Mouse (Mus musculus) kidney, postnatal 4 days (tissue): ENCODE measurements at regions not wholly inside any gene's neighbourhood (a gene's known extent, or its start where the extent isn't known, plus 50 kb on each side); places are given as distances from the start of the nearest gene placed in this dataset.

Source experiments
- DNase-seq, 2 experiments: peaks; one replicate each; pipeline ENCODE4 v3.0.0; 2021; ENCODE audit warnings: mixed read lengths in 2 of 2

DNA sequence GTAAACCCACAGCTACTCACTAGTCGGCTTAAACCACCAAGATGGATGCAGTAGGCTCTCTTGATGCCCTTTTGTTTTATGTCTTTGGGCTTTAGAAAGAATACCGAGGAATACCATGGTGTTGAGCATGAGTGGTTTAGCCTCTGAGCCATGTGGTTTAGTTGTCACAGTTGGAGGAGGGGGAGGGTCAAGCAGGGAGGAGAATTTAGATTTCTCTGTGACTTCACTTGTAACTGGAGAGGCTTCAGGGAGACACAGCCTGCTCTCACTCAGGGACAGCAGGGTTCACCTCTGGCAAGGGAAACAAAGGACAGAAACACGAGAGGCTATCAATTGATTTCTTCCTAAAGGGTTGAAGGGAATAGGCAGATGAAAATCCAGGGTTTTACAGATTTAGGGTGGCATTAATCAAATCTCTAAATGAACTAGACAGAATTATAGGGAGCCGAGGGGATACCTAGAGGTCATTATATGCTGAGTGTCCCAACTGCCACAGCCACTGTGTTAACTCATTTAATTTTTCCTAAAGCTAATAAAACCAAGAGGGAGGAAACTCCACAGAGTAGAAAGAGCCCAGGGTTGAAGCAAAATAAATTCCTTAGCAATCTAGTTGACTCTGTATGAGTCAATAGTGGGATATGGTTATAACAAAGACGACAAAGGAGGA is 2113.7 kb upstream of the 5930422O12Rik start:
- DNase-seq: peak in 1 of 2 experiments; percentile 2

DNA sequence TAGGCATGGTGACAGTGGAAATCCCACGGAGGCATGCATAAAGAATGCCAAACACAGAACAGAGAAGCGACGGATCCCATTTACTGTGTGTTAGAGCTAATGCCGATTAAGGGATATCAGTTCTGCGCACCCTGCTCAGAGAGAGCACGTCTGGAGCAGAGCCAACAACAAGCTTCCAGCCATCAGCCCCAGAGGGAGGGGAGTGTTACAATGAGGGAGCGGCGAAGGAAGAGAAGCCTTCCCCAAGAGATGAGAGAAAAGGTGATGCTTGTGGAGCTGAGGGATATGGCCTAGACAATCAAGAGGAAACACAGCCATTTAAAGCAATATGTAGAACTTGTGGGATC is 2113.2 kb upstream of the 5930422O12Rik start:
- peak; percentile 16 to 18 for DNase-seq

- no peak for DNase-seq
Measured at GRCm38 (mm10) chr8:31333545-31334297, 2094.8 kb upstream of the 5930422O12Rik start.

DNA sequence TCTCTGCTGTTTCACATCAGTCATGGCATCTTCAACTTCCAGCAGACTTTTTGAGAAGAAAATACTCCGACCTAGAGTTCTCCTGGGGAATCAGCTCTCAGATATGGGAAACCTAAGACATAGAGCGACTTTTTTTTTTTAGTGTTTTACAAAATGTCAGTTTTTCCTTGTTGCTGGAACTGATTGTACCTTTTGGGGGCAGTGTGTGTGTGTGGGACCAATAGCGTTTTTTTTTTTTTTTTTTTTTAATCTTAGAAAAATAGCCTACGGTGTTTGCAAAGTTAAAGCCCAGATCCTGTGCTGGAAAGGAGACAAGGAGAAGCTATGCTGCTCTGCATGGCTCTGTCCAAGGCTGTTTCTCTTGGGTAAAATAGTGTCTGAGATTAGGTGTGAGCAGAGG is 2080.0 kb upstream of the 5930422O12Rik start:
- DNase-seq: no peak

GRCm38 (mm10) chr8:31369636-31370035 is 2058.9 kb upstream of the 5930422O12Rik start:
- DNase-seq: no peak

DNA sequence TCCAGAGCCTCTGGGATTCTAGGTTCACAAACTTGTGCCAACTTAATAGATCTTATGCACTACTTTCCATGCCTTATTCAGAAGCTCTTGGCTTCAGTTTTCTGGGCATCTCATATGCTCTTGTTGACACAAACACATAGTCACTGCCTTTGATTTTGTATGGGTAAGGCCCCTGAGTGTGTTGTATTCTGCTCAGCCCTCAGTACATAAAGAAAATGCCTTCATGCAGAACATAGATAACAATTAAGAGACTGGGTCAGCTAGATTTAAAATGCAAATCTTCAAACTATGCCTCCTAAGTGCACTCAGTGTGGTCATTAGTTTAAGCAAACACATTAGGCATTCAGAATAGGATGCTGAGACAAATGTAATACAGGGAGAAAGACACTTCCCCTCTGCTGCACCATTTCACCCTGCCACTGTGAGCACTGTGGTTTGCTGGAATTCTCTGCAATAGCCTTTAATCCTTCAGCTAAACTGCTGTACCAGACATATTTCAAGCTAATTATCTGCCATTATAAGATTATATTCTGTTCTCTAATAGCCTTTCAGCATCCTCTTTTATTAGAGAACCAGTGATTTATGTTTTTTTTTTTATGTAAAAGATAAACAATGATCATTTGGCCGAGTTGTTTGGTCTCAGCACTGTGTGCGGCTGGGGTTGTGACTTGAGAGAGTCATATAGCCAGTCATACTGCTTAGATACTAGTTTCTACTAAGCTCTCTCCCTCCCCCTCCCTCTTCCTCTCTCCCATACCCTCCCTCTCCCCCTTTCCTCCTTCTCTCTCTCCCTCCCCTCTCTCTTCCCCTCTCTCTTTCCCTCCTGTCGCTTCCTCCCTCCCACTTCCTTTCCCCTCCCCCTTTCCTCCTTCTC is 2058.1 kb upstream of the 5930422O12Rik start:
- DNase-seq: no peak

DNA sequence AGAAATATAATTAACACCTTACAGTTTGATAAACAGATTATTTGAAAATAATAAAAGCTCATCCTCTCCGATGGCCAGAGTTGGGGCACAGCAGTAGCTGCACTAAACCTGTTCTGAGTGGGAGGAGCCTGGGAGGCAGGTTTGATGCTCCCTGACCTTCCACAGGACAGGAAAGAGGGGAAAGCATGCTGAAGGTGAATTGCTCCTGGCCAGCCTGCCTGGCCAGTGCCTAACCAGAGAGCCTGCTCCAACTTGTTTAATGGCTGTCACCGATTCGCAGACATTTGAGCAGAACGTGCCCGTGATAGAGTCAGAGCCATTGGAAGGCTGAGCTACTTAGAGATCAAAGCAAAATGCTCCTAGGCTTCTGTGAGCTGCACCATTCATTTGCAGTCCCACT is 2056.9 kb upstream of the 5930422O12Rik start:
- DNase-seq: no peak

DNA sequence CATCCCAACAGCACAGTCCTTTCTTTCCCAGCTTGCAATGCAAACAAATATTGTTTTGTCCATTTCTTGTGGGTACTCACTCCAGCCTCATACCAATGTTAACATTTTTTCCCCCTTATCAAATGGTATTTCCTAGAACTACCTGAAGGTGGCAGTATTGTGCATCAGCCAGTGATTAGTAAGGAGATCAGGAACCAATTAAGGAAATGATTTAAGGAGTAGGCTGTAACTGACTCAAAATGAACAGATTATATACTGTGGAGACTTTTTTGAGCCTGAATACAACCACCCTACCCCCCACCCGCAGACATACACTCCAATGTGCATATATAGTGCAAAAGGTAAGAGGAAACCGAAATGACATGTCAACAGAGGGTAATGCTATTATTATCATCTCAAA is 2056.1 kb upstream of the 5930422O12Rik start:
- DNase-seq: no peak

- DNase-seq: no peak
Measured at GRCm38 (mm10) chr8:31373140-31373787, 2055.2 kb upstream of the 5930422O12Rik start.

- DNase-seq: no peak
Measured at GRCm38 (mm10) chr8:31377698-31378334, 2050.7 kb upstream of the 5930422O12Rik start.

GRCm38 (mm10) chr8:31404811-31405210 is 2023.7 kb upstream of the 5930422O12Rik start:
- no peak for DNase-seq

DNA sequence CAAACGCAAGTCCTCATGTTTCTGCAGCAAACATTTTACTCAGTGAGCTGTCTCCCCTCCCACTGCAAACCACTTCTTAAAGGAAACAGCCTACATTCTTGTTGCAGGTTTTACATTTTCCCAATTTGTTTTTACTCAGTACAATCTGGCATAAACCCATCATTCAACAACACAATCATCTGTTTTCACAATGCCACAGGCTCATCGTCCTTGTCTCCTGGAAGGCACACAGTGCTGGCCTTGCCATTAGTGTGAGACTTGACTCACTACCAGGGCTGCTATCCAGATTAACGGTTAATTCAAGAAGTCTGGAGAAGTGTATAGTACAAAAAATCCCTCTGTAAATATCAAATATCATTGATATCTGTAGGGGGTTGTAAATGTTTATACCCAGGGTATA is 2006.3 kb upstream of the 5930422O12Rik start:
- DNase-seq: no peak

- DNase-seq: no peak
Measured at GRCm38 (mm10) chr8:31427706-31428105, 2000.8 kb upstream of the 5930422O12Rik start.

DNA sequence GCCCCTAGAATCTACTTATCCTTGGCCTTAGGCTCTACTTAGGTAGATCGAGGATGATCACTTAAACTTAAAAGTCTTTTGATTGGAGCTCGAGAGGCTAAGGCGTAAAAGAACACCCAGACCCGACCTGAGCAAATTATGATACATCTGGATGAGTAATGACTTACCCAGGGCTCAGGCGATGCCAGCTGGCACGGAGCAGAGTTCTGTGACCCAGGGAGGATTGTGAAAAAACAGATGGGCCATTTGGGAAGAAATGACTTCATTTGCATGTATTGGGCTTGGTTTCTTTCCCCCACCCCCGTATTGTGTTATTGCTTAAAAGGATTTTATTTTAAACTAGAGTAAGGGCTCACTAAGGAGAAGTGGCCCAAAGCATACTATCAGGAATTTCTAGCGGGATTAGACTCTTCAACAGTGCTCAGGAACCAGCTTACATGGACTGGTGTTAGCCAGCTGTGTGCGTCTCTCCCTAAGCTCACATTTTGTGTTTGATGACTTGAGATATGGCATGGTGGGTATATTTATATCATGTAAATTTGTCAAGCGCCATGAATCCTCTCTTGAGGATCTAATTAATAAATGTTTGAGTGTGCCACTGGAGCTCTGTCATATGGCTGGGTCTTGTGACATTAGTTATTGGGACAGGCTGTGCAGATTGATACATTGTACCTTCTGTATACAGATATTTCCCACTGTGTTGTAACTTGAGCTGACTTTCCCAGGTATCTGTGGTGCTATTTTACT is 1991.9 kb upstream of the 5930422O12Rik start:
- DNase-seq: no peak

- DNase-seq: no peak
Measured at GRCm38 (mm10) chr8:31444834-31445233, 1983.7 kb upstream of the 5930422O12Rik start.

DNA sequence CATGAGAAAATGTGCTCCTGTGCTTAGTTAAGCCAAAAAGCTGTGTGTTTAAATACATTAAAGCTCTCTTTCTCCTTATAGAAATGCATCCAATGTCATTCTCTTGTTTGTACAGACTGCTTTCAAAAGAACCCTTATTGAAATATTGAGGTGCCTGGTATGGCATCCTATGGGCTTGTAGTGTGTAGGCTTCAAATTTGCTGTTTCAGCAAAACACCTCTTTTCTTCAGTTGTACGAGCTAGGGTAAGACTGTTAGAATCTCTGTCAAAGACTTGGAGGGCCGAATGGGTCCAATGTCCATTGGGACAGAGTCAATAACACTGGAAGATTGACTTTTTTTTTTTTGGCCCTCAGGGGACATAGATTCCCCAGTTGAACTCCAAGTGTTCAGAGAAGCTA is 1980.5 kb upstream of the 5930422O12Rik start:
- no peak for DNase-seq

DNA sequence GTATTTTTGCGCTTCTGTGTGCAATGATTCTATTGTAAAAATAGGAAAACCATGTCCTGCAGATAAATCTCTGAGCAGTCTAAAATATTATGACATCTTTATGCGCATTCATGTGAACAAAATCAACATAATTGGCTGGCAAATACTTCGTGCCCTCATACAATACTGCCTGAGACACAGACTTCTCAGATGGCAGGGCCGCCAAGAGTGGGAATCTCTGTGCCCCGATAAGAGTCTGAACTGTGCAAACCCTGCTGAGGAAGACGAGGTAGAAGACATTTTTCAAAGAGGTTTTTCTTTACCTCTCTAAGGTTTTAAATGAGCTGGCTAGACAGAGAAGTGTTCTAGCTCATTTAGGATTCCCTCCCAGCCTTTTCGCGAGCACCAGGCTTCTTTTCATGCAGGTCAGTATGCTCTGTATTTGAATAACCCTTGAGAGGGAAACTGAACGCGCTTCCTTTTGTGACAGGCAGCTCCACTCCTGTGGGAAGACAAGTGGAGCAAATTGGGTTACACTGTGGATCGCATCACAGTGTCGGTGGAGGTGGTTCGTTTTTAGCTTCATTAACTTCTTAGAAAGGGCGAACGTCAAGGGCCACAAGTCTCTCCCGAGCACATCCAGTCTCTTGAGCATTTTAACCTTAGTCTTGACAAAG is 1973.6 kb upstream of the 5930422O12Rik start:
- no peak for DNase-seq

DNA sequence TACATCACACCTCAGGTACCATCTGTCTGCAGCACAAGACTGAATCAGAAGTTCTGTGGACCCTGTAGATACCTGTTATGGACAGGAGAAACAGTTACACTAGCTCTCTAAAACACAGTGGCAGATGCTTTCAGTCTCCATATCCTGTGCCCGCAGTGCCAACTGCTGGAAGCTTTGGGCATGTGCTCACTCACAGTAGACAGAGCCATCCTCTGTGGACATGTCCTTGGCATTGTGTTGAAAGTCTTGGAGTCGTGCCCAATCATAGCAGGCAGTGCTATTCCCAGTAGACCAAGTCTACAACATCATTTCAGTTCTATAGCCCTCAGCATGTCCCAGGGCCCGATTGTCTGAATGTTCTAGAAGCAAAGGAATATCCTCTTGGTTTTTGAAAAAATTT is 1968.2 kb upstream of the 5930422O12Rik start:
- DNase-seq: no peak
